Mouse (Mus musculus) ES-E14 (cell line): Measurements from ENCODE around the gene Gpr62. TPM values are rescaled to one million over a fixed set of nuclear protein-coding genes. Genes with fewer than 3 reads are reported as not detected.

Source experiments
- DNase-seq: peaks from one replicate; pipeline ENCODE4 v3.0.0-alpha.2; 2013; ENCODE audit warnings: low read depth, low spot score
- H3K27ac ChIP-seq: 2 replicates; pipeline ENCODE4 v1.5.1; 2012; ENCODE audit warnings: low read depth, mild to moderate bottlenecking, low read length, moderate library complexity, mixed read lengths; ENCODE audit not compliant: poor library complexity, insufficient read depth, severe bottlenecking
- H3K36me3 ChIP-seq: 2 replicates; pipeline ENCODE4 v1.6.1; 2012; ENCODE audit warnings: mild to moderate bottlenecking, low read length, moderate library complexity, mixed read lengths; ENCODE audit not compliant: control insufficient read depth, poor library complexity, insufficient read depth, severe bottlenecking
- H3K4me1 ChIP-seq, 2 experiments: fragments of 150-350 bp in 1 of 2; sonication (generic) in 1 of 2; 2 replicates each; pipeline ENCODE4 v1.6.1; 2012; ENCODE audit warnings: low read length in 2 of 2, mild to moderate bottlenecking in 1 of 2, mixed read lengths in 1 of 2; ENCODE audit not compliant: control insufficient read depth in 2 of 2, insufficient read depth in 2 of 2, poor library complexity in 1 of 2
- H3K4me3 ChIP-seq, 2 experiments: fragments of 150-350 bp in 1 of 2; sonication (generic) in 1 of 2; 2 replicates each; pipeline ENCODE4 v1.5.1; 2012; ENCODE audit warnings: low read length in 2 of 2, low read depth in 1 of 2, mild to moderate bottlenecking in 1 of 2, mixed read lengths in 1 of 2; ENCODE audit not compliant: insufficient read depth in 1 of 2, poor library complexity in 1 of 2, severe bottlenecking in 1 of 2
- H3K9ac ChIP-seq: 2 replicates; pipeline ENCODE4 v1.6.1; 2012; ENCODE audit warnings: low read depth, mild to moderate bottlenecking, low read length, mixed read lengths; ENCODE audit not compliant: poor library complexity, insufficient read depth, severe bottlenecking
- H3K9me3 ChIP-seq: fragments of 150-350 bp; sonication (generic); 2 replicates; pipeline ENCODE4 v1.6.1; 2012; ENCODE audit warnings: low read depth, mild to moderate bottlenecking, low read length; ENCODE audit not compliant: control insufficient read depth, insufficient read depth
- CHD2 ChIP-seq: IDR thresholded peaks from 2 replicates; pipeline ENCODE4 v1.6.1; 2014; ENCODE audit warnings: mild to moderate bottlenecking, low read depth, low read length, inconsistent platforms
- HCFC1 ChIP-seq: IDR thresholded peaks from 2 replicates; pipeline ENCODE4 v1.6.1; 2012; ENCODE audit warnings: low read length, inconsistent platforms, borderline replicate concordance; ENCODE audit not compliant: insufficient read depth
- MAFK ChIP-seq: IDR thresholded peaks from 2 replicates; pipeline ENCODE4 v1.6.1; 2014; ENCODE audit warnings: mild to moderate bottlenecking, low read depth, low read length, inconsistent platforms; ENCODE audit not compliant: insufficient read depth
- ZC3H11A ChIP-seq: IDR thresholded peaks from 2 replicates; pipeline ENCODE4 v1.6.1; 2012; ENCODE audit warnings: low read depth, mild to moderate bottlenecking, inconsistent platforms, low read length, borderline replicate concordance
- ZNF384 ChIP-seq: IDR thresholded peaks from 2 replicates; pipeline ENCODE4 v1.6.1; 2012; ENCODE audit warnings: low read depth, low read length, inconsistent platforms
- in situ Hi-C, 2 experiments: fragments of 600-800 bp; cut with MboI; formaldehyde crosslinking; loops; one replicate each; pipeline ENCODE4 v1.15.1; 2025; ENCODE audit warnings: low sequenced_read_pairs in 2 of 2, inconsistent platforms in 1 of 2; ENCODE audit not compliant: unreplicated experiment in 2 of 2
- total RNA-seq: library from RNA; depleted of rRNA; stranded (reverse); fragments of 300-350 nt; gene quantifications from 2 replicates; pipeline ENCODE4 v1.2.3, GENCODE M21; 2012

Gene Gpr62
- total RNA-seq, 1 experiment, result 0.22 TPM

DNA sequence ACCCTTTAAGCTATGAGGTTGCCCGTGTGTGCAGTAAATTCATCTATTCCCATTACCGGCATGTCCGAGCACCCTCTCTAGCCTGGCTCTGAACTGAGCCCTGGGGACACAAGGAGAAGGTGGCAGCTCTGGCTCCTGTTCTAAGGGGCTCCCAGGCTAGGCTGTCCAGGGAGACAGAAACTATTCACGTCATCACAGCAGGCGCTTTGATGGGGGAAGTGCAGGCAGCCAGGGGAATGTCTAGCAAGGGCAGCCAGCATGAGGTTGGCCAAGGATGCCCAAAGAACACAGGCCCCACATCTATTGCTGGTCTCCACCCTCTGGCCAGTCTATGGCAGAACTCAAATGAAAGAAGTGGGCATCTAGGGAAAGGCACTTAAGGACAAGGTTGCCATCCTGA is 7.8 kb downstream of the Gpr62 start:
- in situ Hi-C loops, result no loop called here
- Histone ChIP-seq H3K4me3 (no peak overlapping the region), H3K4me1 (peaks cover 14 to 40% of the 10 kb centered on the region in 2 experiments), H3K27ac (no peak overlapping the region), H3K9me3 (no peaks in the 10 kb centered on the region), H3K9ac (peak overlapping the region; percentile 11; the same call in 1 of the 2 replicates), H3K36me3 (peaks cover 22% of the 10 kb centered on the region)
- TF ChIP-seq ZNF384 (no peak), MAFK (no peak), ZC3H11A (no peak), HCFC1 (no peak), CHD2 (no peak)
- DNase-seq, result no peak

DNA sequence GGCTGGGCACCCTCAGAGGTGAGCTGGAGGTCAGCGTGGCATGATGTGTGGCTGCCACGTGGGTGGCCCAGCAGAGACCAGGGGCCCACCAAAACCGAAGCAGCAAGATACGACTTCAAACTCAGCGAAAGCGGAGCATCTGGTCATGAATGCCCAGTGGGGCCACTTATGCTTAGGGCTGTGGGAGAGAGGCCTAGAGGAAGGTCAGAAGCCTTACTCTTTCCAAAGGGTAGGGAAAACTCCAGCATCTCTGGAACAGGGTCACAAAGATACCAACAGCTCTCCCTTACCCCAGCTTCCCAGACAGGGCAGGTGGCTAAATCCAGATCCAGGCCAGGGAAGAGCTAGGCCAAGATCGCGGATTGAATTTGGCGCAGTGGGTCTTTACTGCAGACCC is 8.6 kb downstream of the Gpr62 start:
- peaks cover 14 to 39% of the 10 kb centered on the region in 2 experiments for H3K4me1 ChIP-seq
- peaks cover 18% of the 10 kb centered on the region for H3K36me3 ChIP-seq
- TF ChIP-seq MAFK, result no peak
- TF ChIP-seq ZNF384, result no peak
- no peak for TF ChIP-seq HCFC1
- TF ChIP-seq ZC3H11A, result no peak
- TF ChIP-seq CHD2, result no peak
- peak overlapping the region; percentile 11; the same call in 1 of the 2 replicates for H3K9ac ChIP-seq
- no peak overlapping the region for H3K27ac ChIP-seq
- no peaks in the 10 kb centered on the region for H3K9me3 ChIP-seq
- H3K4me3 ChIP-seq, result no peak overlapping the region
- DNase-seq, result no peak
- in situ Hi-C loops, result no loop called here

DNA sequence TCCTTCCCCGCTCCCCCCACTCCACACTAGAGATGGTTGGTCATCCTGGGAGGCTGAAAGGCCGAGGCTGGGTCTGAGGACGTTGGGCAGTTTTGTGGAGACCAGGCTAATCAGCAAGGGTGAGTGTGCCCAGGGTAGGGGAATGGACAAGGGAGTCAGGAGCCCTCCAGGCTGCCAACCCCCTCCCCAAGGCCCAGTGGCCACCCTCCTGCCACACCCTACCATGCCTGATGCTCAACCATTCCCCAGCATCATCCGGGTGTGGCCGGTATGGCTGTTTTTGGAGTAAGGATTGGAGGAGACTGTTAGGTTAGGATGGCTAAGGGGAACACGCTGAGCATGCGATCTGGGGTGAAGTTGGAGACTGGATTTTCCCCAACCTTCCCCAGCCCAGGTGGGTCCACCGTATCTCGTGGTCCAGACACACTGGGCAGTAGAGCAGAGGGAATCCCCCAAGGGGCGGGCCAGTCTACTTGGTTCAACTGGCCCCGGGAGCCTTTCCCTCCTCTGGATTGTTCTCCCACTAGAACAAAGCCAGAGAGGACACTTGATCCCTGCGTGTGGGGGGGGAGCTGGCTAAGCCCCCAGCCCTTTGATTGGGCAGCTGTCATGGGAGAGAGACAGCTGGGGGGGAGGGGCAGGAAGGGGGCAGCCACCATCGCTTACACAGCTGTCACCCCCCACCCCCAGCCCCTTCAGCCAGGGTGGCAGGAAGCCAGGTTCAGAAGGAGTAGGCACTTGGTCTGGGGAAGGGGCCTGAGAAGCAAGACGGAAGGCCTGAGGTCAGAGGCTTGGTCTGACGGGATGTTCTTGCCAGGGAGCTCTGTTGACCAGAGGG is 9.2 kb downstream of the Gpr62 start:
- Histone ChIP-seq H3K9ac (peak overlapping the region; percentile 60; the same call in 1 of the 2 replicates), H3K27ac (peak overlapping the region; percentile 61; the same call in 1 of the 2 replicates), H3K36me3 (peaks cover 12% of the 10 kb centered on the region), H3K4me3 (no peak overlapping the region; a peak in 1 of 4 replicates), H3K9me3 (no peaks in the 10 kb centered on the region), H3K4me1 (peaks cover 14 to 42% of the 10 kb centered on the region in 2 experiments)
- in situ Hi-C loops, result no loop called here
- DNase-seq, result no peak
- no peak for TF ChIP-seq HCFC1
- TF ChIP-seq CHD2, result no peak
- TF ChIP-seq MAFK, result no peak
- TF ChIP-seq ZNF384, result no peak
- TF ChIP-seq ZC3H11A, result no peak

DNA sequence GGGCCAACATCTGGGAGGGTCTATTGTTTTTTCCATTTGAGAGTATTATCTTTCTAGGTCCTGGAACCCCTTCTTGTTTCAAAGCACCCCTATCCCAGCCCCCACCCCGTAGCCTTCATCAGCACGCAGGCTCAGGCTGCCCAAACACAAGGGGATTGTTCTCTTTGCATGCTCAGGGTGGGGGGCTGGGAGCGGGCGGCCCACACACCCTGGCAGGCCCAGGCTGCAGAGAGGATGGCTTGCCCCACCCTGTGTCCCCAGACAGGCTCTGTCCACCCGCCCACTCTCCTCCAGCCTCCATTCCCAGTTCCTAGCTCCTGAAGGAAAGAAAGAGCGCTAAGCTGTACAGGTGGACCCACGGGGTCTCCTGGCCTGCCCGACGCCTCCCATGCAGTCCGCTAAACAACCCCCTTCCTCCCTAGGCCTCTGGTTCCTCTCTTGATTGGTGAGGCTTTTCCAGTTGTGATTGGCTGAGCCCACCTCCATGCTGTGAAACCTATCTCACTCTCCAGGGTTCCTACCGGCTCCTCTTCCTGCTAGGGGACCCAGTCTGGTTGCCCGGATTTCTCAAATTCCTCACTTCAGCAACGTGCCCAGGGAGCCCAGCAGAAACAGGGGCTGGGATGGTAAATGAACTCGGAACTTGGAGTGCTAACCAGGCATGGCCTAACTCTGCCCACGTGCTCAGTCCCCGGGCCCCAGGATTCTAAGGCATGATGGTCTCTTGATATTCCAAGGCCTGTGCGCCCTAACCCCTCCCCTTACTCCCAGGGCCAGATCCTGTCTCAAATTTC is 10.7 kb downstream of the Gpr62 start:
- Histone ChIP-seq H3K9ac (peak overlapping the region; percentile 77), H3K4me1 (peaks cover 16 to 48% of the 10 kb centered on the region in 2 experiments), H3K4me3 (peak overlapping the region; percentile 76 to 85), H3K36me3 (peaks cover 3% of the 10 kb centered on the region; the same call in 1 of the 2 replicates), H3K27ac (peak overlapping the region; percentile 81), H3K9me3 (no peaks in the 10 kb centered on the region)
- in situ Hi-C loops, result no loop called here
- no peak for DNase-seq
- TF ChIP-seq CHD2 (no peak), ZNF384 (no peak), HCFC1 (no peak), MAFK (no peak), ZC3H11A (no peak)
